Mouse (Mus musculus): ENCODE measurements around the gene Slc17a8. TPM values are rescaled to one million over a fixed set of nuclear protein-coding genes. Genes with fewer than 3 reads are reported as not detected.

The Slc17a8 gene
- polyA plus RNA-seq, 1 experiment from 2014 or later = 0.09 TPM

- 88% methylated on average over 4 of the region's 4 CpGs for WGBS
- no peak for ATAC-seq (ENCODE audit: extremely low read depth, insufficient number of reproducible peaks, low FRiP score, low TSS enrichment)
- Histone ChIP-seq H3K36me3 (peaks cover 6% of the 10 kb centered on the region), H3K27me3 (replicated peaks) (no peaks in the 10 kb centered on the region), H3K9me3 (no peaks in the 10 kb centered on the region), H3K27ac (replicated peaks) (no peak overlapping the region), H3K4me2 (no peak overlapping the region), H3K4me1 (no peaks in the 10 kb centered on the region), H3K4me3 (no peak overlapping the region), H3K9ac (no peak overlapping the region)
Observed at GRCm38 (mm10) chr10:89633121-89633520, 12.1 kb upstream of the Slc17a8 start.

- ATAC-seq (ENCODE audit: extremely low read depth, insufficient number of reproducible peaks, low FRiP score, low TSS enrichment) = no peak
- Histone ChIP-seq H3K4me1 (no peaks in the 10 kb centered on the region), H3K36me3 (peaks cover 4% of the 10 kb centered on the region; the same call in 1 of the 2 replicates), H3K9ac (no peak overlapping the region), H3K4me3 (no peak overlapping the region), H3K27ac (replicated peaks) (no peak overlapping the region), H3K4me2 (no peak overlapping the region), H3K9me3 (no peaks in the 10 kb centered on the region), H3K27me3 (replicated peaks) (no peaks in the 10 kb centered on the region)
- 59% methylated on average over 5 of the region's 5 CpGs for WGBS
Observed at GRCm38 (mm10) chr10:89631831-89632230, 10.8 kb upstream of the Slc17a8 start.

DNA sequence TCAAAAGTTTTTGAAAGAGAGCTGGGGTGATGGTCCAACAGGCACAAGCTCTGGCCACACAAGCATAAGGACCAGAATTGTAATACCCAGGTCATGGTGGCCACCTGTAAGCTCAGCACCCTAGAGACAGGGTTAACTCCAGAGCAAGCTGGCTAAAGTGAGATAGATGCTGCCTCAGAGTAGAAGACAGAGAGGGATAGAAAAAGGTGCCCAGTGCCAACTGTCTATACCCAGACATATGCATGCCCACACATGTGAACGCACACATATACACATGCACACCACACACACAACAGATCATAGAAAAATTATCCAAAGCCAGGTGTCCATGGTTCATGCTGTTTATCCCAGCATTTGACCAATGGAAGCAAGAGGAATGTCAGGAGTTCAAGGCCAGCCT lies 9.5 kb upstream of the Slc17a8 start:
- Histone ChIP-seq H3K36me3 (peaks cover 4% of the 10 kb centered on the region; the same call in 1 of the 2 replicates), H3K4me2 (no peak overlapping the region), H3K27ac (replicated peaks) (no peak overlapping the region), H3K9ac (no peak overlapping the region), H3K4me3 (no peak overlapping the region), H3K27me3 (replicated peaks) (no peaks in the 10 kb centered on the region), H3K4me1 (no peaks in the 10 kb centered on the region), H3K9me3 (no peaks in the 10 kb centered on the region)
- WGBS = 92% methylated on average over 1 of the region's 1 CpGs
- no peak for ATAC-seq (ENCODE audit: extremely low read depth, insufficient number of reproducible peaks, low FRiP score, low TSS enrichment)

GRCm38 (mm10) chr10:89630052-89630451 lies 9.0 kb upstream of the Slc17a8 start:
- Histone ChIP-seq H3K27ac (replicated peaks) (no peak overlapping the region), H3K4me3 (no peak overlapping the region), H3K27me3 (replicated peaks) (no peaks in the 10 kb centered on the region), H3K4me2 (no peak overlapping the region), H3K9ac (no peak overlapping the region), H3K36me3 (peaks cover 4% of the 10 kb centered on the region; the same call in 1 of the 2 replicates), H3K9me3 (no peaks in the 10 kb centered on the region), H3K4me1 (no peaks in the 10 kb centered on the region)
- no peak for ATAC-seq (ENCODE audit: extremely low read depth, insufficient number of reproducible peaks, low FRiP score, low TSS enrichment)
- 27% methylated on average over 3 of the region's 3 CpGs for WGBS

GRCm38 (mm10) chr10:89626714-89627113 lies 5.7 kb upstream of the Slc17a8 start:
- no peaks in the 10 kb centered on the region for H3K36me3 ChIP-seq
- no peak for ATAC-seq (ENCODE audit: extremely low read depth, insufficient number of reproducible peaks, low FRiP score, low TSS enrichment)
- H3K27me3 ChIP-seq (replicated peaks) = peaks cover 4% of the 10 kb centered on the region
- H3K9me3 ChIP-seq = no peaks in the 10 kb centered on the region
- no peak overlapping the region for H3K9ac ChIP-seq
- no peak overlapping the region for H3K4me2 ChIP-seq
- H3K27ac ChIP-seq (replicated peaks) = no peak overlapping the region
- H3K4me3 ChIP-seq = no peak overlapping the region
- 81% methylated on average over 2 of the region's 2 CpGs for WGBS
- no peaks in the 10 kb centered on the region for H3K4me1 ChIP-seq

GRCm38 (mm10) chr10:89624196-89624595 lies 3.1 kb upstream of the Slc17a8 start:
- Histone ChIP-seq H3K36me3 (no peaks in the 10 kb centered on the region), H3K27me3 (replicated peaks) (peaks cover 14% of the 10 kb centered on the region), H3K27ac (replicated peaks) (no peak overlapping the region), H3K9me3 (no peaks in the 10 kb centered on the region), H3K4me2 (no peak overlapping the region), H3K9ac (no peak overlapping the region), H3K4me3 (no peak overlapping the region), H3K4me1 (0 out of 2 replicates have a peak, but pooled peaks cover 11% of the 10 kb centered on the region)
- ATAC-seq (ENCODE audit: extremely low read depth, insufficient number of reproducible peaks, low FRiP score, low TSS enrichment) = no peak
- 83% methylated on average over 2 of the region's 2 CpGs for WGBS

DNA sequence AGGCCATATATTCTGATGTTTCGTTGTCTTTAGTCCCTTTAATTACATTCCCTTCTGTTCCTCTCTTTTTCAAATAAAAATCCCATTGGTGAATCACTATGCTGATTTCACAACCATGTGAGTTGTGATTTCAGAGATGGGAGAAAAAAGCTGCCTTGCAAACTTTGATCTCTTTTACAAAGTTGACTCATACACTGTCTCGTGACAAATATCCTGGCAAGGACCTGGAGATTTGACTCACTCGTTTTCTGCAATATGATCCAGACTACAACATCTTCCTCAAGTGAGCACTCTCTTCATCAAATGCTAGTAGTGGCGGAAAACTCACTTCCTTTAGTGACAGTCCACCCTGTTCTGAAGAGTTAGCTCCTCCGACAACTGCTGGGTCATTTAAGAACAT lies 21.7 kb downstream of the Slc17a8 start:
- Histone ChIP-seq H3K9me3 (no peaks in the 10 kb centered on the region), H3K4me1 (peaks cover 2% of the 10 kb centered on the region), H3K27me3 (replicated peaks) (no peaks in the 10 kb centered on the region), H3K36me3 (no peaks in the 10 kb centered on the region), H3K4me2 (no peak overlapping the region), H3K9ac (no peak overlapping the region), H3K4me3 (no peak overlapping the region), H3K27ac (replicated peaks) (no peak overlapping the region)
- ATAC-seq (ENCODE audit: extremely low read depth, insufficient number of reproducible peaks, low FRiP score, low TSS enrichment) = no peak
- WGBS = 66% methylated on average over 5 of the region's 5 CpGs

DNA sequence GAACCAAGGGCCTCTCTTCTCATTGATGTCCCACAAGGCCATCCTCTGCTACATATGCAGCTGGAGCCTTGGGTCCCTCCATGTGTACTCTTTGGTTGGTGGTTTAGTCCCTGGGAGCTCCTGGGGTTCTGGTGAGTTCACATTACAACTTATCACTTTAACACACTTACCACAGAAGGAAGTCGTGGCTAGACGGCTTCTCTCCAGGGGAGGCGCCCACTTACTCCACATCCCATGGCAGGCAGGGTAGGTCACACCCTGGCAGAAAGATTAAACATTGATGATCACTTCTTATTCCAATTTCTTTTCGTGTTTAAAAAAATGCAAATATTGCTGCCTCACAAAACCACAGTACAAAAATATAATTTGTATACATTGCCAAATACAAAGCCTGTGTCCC lies 23.8 kb downstream of the Slc17a8 start:
- no peak overlapping the region for H3K9ac ChIP-seq
- ATAC-seq (ENCODE audit: extremely low read depth, insufficient number of reproducible peaks, low FRiP score, low TSS enrichment) = no peak
- H3K9me3 ChIP-seq = no peaks in the 10 kb centered on the region
- no peak overlapping the region for H3K4me3 ChIP-seq
- H3K4me2 ChIP-seq = no peak overlapping the region
- no peaks in the 10 kb centered on the region for H3K36me3 ChIP-seq
- no peak overlapping the region for H3K27ac ChIP-seq (replicated peaks)
- no peaks in the 10 kb centered on the region for H3K27me3 ChIP-seq (replicated peaks)
- 65% methylated on average over 4 of the region's 4 CpGs for WGBS
- H3K4me1 ChIP-seq = peaks cover 7% of the 10 kb centered on the region

DNA sequence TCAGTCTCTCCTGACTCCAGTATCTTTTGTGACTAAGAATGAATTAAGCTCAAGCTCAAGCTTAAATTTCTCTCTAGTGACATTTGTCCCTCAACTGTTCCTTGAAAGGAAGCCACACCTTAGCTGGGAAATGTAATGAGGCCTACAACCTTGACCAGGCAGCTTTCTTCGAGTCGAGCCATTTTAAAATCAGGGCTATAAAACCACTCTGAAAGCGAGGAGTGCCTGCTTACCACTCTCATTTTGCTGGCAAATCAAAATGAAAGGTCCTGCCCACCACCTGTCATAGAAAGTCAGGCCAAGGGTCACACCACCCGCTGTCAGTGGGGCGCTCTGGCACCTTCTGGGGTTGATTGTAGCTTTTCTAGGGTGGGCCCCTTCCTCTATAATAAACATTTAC lies 25.1 kb downstream of the Slc17a8 start:
- Histone ChIP-seq H3K4me2 (no peak overlapping the region), H3K9ac (no peak overlapping the region), H3K4me3 (no peak overlapping the region), H3K36me3 (no peaks in the 10 kb centered on the region), H3K27ac (replicated peaks) (no peak overlapping the region), H3K9me3 (no peaks in the 10 kb centered on the region), H3K27me3 (replicated peaks) (no peaks in the 10 kb centered on the region), H3K4me1 (peaks cover 7% of the 10 kb centered on the region)
- no peak for ATAC-seq (ENCODE audit: extremely low read depth, insufficient number of reproducible peaks, low FRiP score, low TSS enrichment)
- WGBS = 81% methylated on average over 5 of the region's 5 CpGs

GRCm38 (mm10) chr10:89595514-89595913 lies 25.5 kb downstream of the Slc17a8 start:
- 65% methylated on average over 1 of the region's 1 CpGs for WGBS
- no peak overlapping the region for H3K27ac ChIP-seq (replicated peaks)
- no peaks in the 10 kb centered on the region for H3K9me3 ChIP-seq
- H3K9ac ChIP-seq = no peak overlapping the region
- H3K27me3 ChIP-seq (replicated peaks) = no peaks in the 10 kb centered on the region
- H3K4me1 ChIP-seq = peaks cover 7% of the 10 kb centered on the region
- no peaks in the 10 kb centered on the region for H3K36me3 ChIP-seq
- no peak for ATAC-seq (ENCODE audit: extremely low read depth, insufficient number of reproducible peaks, low FRiP score, low TSS enrichment)
- H3K4me3 ChIP-seq = no peak overlapping the region
- H3K4me2 ChIP-seq = no peak overlapping the region

DNA sequence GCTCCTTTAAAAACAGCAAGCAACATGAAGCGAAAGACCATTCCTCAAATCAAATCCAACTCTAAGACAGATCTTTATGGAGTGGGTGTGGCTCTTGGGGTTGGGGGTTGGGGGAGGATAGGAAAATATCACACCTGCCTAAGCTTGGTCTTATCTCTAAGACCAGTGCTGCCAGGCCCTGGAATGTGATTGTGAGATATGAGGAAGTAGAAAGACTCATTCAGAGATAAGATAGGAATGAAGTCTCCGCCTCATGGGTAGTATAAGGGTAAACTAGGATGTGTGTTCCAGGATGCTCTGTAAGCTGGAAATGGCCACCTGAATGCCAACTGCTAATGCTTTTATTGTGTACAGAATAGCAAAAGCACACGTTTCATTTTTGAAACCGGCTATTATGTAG lies 26.7 kb downstream of the Slc17a8 start:
- peaks cover 7% of the 10 kb centered on the region for H3K4me1 ChIP-seq
- 66% methylated on average over 4 of the region's 4 CpGs for WGBS
- no peak for ATAC-seq (ENCODE audit: extremely low read depth, insufficient number of reproducible peaks, low FRiP score, low TSS enrichment)
- no peak overlapping the region for H3K9ac ChIP-seq
- H3K4me2 ChIP-seq = no peak overlapping the region
- H3K9me3 ChIP-seq = no peaks in the 10 kb centered on the region
- no peak overlapping the region for H3K27ac ChIP-seq (replicated peaks)
- H3K4me3 ChIP-seq = no peak overlapping the region
- H3K27me3 ChIP-seq (replicated peaks) = no peaks in the 10 kb centered on the region
- no peaks in the 10 kb centered on the region for H3K36me3 ChIP-seq

GRCm38 (mm10) chr10:89592797-89593196 lies 28.3 kb downstream of the Slc17a8 start:
- Histone ChIP-seq H3K27ac (replicated peaks) (no peak overlapping the region), H3K9me3 (no peaks in the 10 kb centered on the region), H3K36me3 (no peaks in the 10 kb centered on the region), H3K9ac (no peak overlapping the region), H3K4me2 (no peak overlapping the region), H3K27me3 (replicated peaks) (no peaks in the 10 kb centered on the region), H3K4me1 (peaks cover 7% of the 10 kb centered on the region), H3K4me3 (no peak overlapping the region)
- no peak for ATAC-seq (ENCODE audit: extremely low read depth, insufficient number of reproducible peaks, low FRiP score, low TSS enrichment)
- 66% methylated on average over 4 of the region's 4 CpGs for WGBS
